Mouse (Mus musculus) Muller cell, postnatal 12 days (primary cell): ENCODE results near the gene B230217C12Rik.

ENCODE experiments used
- DNase-seq: peaks from one replicate; pipeline ENCODE4 v3.0.0-alpha.2; 2015; ENCODE audit errors: inconsistent ontology term

The B230217C12Rik gene

GRCm38 (mm10) chr11:97808621-97809234 is 31.9 kb upstream of the B230217C12Rik start:
- peak; percentile 51 for DNase-seq

- peak; percentile 66 for DNase-seq
Measured at GRCm38 (mm10) chr11:97809235-97810121, 31.1 kb upstream of the B230217C12Rik start.

DNA sequence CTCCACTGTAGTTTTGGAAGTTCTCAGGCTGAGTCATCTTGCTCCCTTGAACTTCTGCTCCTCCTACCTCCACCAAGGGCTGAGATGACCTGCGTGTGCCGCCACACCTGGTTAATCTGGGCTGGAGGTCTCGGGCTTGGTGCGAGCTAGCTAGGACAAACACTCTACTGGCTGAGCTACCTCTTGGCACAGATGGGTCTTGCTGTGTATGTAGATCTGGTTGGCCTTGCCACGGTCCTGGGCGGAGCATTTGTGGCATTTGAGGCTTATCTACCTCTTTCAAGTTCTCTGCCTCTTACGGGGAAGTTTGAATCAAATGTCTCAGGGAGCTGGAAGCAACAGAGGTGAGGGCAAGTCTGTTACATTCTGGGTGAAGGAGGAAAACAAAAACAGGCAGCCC is 30.2 kb upstream of the B230217C12Rik start:
- no peak for DNase-seq

DNA sequence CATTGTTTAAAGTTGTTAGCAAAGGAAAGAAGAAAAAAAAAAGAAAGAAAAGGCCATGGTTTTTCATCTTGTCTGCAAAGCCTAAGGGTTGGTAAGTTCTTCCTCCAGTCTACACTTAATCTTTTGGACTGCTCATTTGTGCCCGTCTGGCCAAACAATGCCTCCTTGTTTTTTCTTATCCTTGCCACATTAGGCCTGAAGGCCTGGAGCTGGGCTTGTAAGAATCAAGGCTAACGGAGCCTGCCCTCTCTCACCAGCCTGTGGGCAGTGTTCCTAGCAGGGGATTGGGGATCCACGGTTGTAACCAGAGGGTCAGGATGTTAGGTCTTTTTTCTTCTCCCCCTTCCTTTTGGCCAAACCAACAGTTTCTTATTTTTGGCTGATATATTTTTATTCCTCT is 29.6 kb upstream of the B230217C12Rik start:
- DNase-seq = peak; percentile 44

DNA sequence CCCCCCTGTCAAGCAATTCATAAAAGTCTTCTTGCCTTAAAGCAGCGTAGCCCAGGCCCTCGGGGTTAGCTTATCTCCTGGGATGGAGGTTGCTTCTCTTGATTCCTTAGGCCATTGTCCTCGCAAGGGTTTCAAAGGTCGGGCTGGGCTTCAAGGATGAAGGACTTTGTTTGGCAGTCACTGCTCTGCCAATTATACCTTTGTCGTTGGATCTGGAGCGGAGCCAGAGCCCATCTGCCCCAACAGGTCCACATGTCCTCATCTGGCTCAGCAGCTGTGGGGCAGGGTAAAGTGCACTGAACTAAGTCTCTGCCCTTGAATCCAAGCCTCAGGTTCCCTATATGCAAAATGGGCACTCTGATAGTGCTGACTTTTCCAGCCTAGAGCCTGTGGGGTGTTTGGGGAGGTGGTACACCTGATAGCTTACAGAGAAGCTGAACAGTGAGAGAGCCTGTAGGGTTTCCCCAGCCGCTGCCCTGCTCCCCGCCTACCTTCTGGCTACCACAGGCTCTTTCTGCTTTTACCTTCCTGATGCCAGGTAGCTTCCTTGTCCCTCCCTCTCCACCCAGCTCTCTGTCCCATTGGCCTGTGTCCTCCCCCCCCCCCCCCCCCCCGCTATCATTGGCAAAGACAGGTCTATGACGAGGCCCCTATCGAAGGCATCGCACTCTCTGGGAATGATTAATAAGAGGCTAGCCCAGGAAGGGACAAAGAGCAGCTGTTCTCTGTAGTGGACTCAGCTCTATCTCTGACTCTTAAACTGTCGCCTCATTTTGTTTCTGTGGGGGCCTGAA is 28.8 kb upstream of the B230217C12Rik start:
- no peak for DNase-seq

DNA sequence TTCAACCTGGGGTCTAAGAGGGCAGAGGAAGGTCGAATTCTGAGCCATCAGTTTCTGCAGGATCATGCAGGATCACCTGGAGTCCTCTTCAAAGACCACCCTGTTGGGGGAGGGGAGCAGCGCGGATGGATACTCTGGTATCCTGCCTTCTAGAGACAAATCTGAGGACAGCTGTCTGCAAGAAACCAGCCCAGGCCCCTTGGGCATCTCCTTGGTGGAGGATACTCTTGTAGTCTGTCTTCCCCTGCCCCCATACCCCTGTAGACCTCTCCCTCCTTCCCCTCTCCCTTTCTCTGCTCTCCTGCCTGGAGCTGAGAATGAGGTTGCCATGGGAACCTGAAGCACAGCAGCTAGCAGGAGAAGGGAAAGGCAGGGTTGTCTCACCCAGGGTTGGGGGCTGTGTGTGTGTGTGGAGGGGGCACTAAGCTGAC is 28.1 kb upstream of the B230217C12Rik start:
- peak; percentile 35 for DNase-seq

GRCm38 (mm10) chr11:97813085-97813484 is 27.5 kb upstream of the B230217C12Rik start:
- DNase-seq = no peak

DNA sequence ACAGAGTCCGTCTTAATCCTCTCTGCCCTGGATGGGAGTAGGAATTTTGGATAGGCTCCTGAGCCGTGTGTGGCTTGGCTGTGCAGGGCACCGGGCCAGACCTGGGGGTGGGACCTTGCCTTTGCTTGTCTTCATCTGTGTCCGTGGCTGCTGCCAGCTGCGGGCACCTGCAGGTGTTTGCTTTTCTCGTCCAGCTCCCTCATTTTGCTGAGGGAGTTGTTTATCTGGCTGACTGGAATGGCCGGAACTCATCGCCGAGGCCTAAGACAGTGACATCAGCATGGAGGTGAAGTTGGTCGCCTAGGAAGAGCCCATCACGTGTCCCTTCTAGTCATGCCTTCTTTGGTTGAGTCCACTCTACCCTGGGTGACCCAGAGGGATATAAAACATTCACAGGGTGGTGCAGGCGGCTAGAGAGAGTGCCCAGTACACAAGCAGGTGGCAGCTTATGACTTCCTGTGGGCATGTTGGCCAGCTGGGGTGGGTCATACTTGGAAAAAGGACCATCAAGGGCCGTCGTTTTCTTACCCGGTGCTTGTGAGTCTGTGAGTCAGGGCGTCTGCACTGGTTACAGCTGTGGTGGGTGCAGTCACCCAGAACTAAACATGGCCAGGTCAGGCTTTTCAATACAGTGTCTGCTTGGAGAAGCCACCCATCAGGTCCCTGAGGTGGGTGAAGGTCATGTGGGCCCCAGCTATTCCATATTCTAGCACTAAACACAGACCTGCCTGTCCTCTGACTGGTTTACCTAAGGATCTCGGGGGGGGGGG is 26.6 kb upstream of the B230217C12Rik start:
- peak; percentile 58 for DNase-seq

DNA sequence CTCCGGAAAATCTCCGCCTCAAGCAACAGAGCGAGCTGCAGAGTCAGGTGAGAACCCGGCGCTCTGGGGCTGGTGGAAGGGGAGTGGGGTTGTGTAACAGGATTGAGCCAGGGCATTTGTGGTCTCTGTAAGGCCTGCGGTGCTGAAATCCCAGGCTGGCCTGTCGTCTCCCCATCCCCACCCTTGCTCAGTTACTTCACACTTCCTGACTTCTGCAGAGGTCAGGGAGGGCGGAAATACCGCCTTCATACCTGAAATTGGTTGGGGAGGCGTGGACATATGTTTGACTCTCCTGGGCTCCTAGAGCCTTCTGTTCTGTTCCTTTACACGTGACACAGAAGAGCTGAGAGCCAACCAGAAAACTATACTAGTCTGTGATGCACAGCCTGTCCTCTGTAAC is 24.8 kb upstream of the B230217C12Rik start:
- DNase-seq = no peak

DNA sequence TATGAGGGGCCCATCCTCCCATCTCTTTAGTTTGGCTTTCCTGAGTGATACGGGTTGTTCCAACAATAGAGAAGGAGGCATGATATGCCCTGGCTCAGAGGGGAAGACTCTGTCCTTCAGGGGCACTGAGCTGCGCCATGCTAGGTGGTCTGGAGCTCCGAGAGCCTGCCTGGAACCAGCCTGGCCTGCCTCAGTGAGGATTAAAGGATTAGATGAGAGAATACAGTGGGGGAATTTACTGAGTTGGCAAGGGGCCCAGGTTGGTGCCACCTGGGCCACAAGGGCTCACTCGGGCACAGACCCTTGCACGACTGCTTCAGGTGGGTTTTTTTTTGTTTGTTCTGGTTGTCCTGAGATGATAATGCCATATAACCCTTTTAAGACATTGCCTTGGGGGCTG is 24.4 kb upstream of the B230217C12Rik start:
- DNase-seq = no peak

DNA sequence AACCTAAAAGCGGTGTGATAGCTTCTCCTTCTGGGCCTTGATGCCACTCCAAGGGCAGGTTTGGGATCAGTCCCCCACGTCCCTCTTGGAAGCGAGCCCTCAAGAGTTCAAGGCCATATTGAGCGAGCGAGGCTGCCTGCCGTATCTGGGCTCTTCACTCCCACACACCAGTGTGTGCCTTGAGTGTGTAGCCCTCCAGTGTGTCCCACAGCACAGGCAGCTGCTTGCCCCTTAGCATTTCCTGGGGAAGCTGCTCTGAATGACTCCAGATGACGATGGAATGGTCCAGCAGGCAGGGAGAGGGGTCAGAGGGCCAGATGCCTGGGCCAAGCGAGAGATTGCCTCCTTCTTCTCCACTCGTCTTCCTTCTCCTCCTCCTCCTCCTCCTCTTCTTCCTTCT is 23.7 kb upstream of the B230217C12Rik start:
- DNase-seq = no peak

- DNase-seq = no peak
Measured at GRCm38 (mm10) chr11:97817379-97817778, 23.2 kb upstream of the B230217C12Rik start.

- DNase-seq = no peak
Measured at GRCm38 (mm10) chr11:97818003-97818402, 22.6 kb upstream of the B230217C12Rik start.

DNA sequence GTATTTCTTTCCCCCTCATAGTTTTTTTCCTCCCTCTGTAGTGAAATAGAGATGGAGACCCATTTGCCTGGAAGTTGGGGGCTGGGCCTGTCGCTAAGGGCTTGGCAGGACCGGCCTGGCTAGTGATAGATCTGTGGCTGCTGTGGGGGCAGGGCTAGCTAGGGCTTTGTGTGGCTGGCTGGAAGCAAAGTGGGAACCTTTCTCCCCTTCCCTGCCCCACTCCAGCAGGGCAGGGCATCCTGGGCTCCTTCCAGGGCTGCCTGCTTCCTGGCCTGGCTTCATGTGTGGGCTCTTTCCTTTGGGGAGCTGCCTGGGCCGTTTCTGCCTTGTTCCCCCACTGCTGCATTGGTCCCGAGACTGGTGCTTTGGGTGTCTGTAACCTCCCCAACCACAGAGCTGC is 22.0 kb upstream of the B230217C12Rik start:
- DNase-seq = peak; percentile 74

GRCm38 (mm10) chr11:97819102-97819501 is 21.5 kb upstream of the B230217C12Rik start:
- DNase-seq = no peak

DNA sequence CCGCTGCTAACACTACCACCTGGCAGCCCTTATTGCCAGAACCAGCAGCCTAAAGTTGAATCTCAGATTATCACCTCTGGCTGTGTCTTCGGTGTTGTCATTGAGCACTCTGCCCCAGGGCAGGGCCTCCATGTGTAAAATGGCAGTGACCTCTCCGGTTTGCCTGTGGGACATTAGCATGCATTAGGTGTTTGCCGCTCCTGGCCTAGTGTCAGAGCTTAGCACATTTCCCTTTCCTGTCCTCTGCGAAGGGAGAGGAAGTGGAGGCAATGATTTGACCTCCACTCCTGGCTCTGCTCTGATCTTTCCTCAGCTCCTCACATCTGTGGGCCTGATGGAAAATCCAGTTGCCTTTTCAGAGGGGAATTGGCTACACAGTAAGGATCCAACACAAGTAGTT is 20.7 kb upstream of the B230217C12Rik start:
- no peak for DNase-seq

GRCm38 (mm10) chr11:97820840-97821239 is 19.7 kb upstream of the B230217C12Rik start:
- DNase-seq = peak; percentile 75

- DNase-seq = peak; percentile 33
Measured at GRCm38 (mm10) chr11:97821401-97822064, 19.0 kb upstream of the B230217C12Rik start.

GRCm38 (mm10) chr11:97822840-97823603 is 17.6 kb upstream of the B230217C12Rik start:
- peak; percentile 94 for DNase-seq

GRCm38 (mm10) chr11:97824168-97824567 is 16.4 kb upstream of the B230217C12Rik start:
- no peak for DNase-seq
